Mouse (Mus musculus): ENCODE measurements at regions not wholly inside any gene's neighbourhood (a gene's known extent, or its start where the extent isn't known, plus 50 kb on each side); places are given as distances from the start of the nearest gene placed in this dataset.

DNA sequence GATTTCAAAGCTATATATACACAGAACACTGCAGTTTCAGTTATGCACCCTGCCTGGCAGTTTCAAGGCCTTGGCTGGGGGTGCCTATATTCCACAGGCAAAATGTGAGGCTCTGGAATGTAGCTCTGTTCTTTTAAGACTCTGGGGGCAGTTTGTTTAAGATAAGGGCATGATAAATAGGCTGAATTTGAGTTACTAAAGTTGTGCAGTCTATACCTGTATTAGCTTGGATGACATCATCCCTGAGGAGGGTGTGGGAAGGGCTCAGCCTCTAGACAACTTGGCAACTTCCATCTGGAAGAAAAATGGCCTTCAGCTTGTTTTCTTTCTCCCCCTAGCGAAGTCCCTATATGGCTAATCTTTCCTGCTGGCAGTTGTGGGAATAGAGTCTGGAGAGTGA lies 105.1 kb downstream of the Gm10604 start:
- TF ChIP-seq CTCF (IDR thresholded peaks at IDR 0.05) (no peak), EP300 (IDR thresholded peaks at IDR 0.05) (0 out of 2 replicates have a peak, but pooled peaks have one; percentile 26)

All from lung, postnatal 0 days (tissue).